Mouse (Mus musculus): ENCODE measurements around the gene Tmprss7. TPM values are rescaled to one million over a fixed set of nuclear protein-coding genes. Genes with fewer than 3 reads are reported as not detected.

Gene Tmprss7
- polyA plus RNA-seq, 1 experiment from 2014 or later = not detected

DNA sequence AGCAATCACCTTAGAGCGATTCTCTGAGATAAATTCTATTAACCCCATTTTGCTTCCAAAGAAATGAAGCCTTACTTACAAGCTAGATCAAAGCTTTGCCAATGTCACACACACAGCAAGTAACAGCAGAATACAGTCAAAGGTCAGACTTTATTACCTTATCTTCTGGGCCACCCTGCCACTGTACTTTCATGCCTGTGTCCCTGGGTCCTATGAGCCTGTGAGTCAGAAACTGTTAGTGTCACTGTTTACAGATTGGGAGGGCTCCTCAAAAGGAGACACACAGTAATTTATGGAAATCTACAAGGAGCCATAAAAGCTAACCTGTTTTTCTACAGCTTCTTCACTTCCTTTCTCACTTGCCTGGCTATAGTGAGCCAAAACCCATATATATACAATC, 35.2 kb downstream of the Tmprss7 start:
- 94% methylated on average over 1 of the region's 1 CpGs for WGBS (ENCODE audit: missing documents)
- Histone ChIP-seq H3K4me3 (ENCODE audit: inconsistent target) (no peak overlapping the region), H3K36me3 (ENCODE audit: inconsistent target) (no peaks in the 10 kb centered on the region)

DNA sequence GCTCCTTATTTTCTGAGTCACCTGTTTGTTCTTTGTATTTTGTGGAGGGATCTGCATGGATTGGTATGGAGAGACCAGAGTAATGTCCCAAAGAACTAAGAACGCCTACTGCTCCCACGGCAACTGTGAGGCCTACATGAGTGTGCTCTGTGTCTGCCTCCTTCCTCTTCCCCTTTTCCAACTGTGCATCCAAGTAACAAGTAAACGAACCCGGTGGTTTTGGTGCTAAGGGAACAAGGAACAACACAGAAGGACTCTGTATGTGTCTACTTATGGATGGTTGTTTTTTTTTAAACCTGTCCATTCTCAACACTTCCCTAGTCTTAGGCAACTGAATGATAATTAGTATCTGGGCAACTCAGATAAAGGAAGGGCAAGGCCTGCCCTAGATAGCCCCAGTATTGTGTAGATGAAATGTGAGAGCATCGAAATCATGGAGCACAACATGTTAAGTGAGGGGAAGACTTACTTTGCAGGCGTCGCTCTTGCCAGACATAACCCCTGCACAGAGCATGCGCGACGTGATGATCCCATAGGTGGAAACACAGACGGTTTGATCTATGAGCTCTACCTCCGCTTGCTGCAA, 35.8 kb downstream of the Tmprss7 start:
- 71% methylated on average over 12 of the region's 12 CpGs for WGBS (ENCODE audit: missing documents)
- Histone ChIP-seq H3K4me3 (ENCODE audit: inconsistent target) (no peak overlapping the region), H3K27ac (no peak overlapping the region), H3K36me3 (ENCODE audit: inconsistent target) (no peaks in the 10 kb centered on the region), H3K79me2 (ENCODE audit: inconsistent target) (no peaks in the 10 kb centered on the region)

More for the DNA sequence above, 35.2 kb downstream of the Tmprss7 start:
- Histone ChIP-seq H3K79me2 (ENCODE audit: inconsistent target) (no peaks in the 10 kb centered on the region), H3K27ac (no peak overlapping the region)

DNA sequence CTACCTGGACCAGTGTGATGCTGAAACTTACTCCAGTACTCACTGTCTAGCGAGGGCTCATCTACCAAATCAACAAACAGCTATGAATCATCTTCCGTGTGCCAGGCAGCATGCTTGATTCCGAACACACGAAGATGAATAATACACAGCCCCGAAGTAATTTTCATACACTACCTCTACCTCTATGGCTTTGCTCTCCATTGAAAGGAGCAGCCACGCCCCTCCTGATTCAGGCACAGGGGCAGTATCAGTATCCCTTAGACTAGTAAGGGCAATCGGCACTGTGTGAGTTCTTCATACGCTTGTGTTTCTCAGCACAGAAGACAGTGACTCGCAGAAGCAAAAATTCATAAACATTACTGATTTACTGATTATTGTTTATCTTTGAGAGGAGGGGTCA, 39.0 kb downstream of the Tmprss7 start:
- H3K79me2 ChIP-seq (ENCODE audit: inconsistent target) = no peaks in the 10 kb centered on the region
- no peaks in the 10 kb centered on the region for H3K36me3 ChIP-seq (ENCODE audit: inconsistent target)
- H3K4me3 ChIP-seq (ENCODE audit: inconsistent target) = no peak overlapping the region
- 92% methylated on average over 9 of the region's 9 CpGs for WGBS (ENCODE audit: missing documents)
- H3K27ac ChIP-seq = no peak overlapping the region

DNA sequence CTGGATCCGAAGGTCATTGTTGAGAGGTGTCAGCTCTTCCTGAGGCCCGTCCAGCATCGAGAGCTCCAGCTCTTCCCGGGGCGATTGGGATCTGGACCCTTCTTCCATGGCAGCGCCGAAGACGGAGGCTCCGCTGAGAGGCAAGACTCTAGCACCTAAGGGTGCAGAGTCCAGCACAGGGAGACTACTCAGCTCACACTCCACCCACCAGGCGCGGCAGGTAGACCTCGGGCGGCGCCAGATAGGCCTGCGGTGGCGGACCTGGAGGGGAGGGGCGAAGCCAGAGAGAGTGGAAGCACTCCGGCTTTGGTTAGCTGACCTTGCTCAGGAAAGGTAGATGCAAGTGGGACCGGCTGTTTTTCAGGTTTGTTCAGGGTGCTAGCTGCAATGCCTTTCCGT, 39.5 kb downstream of the Tmprss7 start, which contains the start of gene BC016579:
Gene BC016579 (minus strand): TSS at position 135 of the 399 bp plus-strand sequence.
- no peaks in the 10 kb centered on the region for H3K79me2 ChIP-seq (ENCODE audit: inconsistent target)
- WGBS (ENCODE audit: missing documents) = 37% methylated on average over 19 of the region's 20 CpGs
- no peaks in the 10 kb centered on the region for H3K36me3 ChIP-seq (ENCODE audit: inconsistent target)
- H3K27ac ChIP-seq = no peak within 1 kb of the TSS
- H3K4me3 ChIP-seq (ENCODE audit: inconsistent target) = no peak within 1 kb of the TSS

DNA sequence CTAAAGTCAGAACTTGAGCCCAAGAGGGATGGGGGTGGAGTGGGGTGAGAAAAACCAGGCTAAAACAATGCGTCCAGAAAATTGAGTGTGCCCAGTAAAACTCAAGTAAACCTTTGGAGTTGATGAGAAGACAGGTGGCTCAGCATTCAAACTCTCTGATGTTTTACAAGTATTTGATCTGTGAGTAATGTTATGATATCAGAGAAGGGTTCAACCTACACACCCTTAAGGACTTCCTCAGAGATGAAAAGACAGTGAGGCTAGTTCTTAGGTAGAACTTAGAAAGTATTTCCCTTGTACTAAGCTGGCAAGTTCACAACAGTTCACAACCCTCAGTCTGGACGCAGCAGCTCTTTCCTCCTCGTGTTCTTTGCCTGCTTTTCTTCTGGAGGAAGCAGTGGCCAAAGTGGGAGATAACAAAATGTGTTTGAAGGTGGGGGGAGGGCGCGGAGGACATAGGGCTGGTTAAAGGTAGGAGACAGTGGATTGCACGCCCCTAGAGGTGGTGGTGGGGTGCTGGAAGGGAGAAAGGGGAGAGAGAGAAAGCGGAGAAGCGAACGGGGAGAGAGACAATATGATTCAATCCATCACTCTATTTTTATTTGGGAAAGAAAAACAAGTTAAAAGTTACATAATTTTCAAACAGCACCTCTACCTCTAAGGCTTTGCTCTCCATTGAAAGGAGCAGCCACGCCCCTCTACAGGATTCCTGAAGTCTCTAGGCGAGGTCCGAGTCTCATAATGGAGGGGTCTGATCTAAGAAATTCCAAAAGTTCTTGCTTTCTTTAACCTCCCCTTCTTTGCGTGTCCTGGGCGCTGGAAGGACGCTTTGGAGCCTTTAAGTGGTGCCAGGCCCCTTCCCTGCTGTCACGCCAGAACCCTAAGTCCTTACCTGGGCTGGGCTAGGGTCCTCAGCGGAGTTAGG, 40.2 kb downstream of the Tmprss7 start:
- Histone ChIP-seq H3K36me3 (ENCODE audit: inconsistent target) (no peaks in the 10 kb centered on the region), H3K27ac (no peak overlapping the region), H3K4me3 (ENCODE audit: inconsistent target) (no peak overlapping the region), H3K79me2 (ENCODE audit: inconsistent target) (no peaks in the 10 kb centered on the region)
- WGBS (ENCODE audit: missing documents) = 35% methylated on average over 14 of the region's 17 CpGs

DNA sequence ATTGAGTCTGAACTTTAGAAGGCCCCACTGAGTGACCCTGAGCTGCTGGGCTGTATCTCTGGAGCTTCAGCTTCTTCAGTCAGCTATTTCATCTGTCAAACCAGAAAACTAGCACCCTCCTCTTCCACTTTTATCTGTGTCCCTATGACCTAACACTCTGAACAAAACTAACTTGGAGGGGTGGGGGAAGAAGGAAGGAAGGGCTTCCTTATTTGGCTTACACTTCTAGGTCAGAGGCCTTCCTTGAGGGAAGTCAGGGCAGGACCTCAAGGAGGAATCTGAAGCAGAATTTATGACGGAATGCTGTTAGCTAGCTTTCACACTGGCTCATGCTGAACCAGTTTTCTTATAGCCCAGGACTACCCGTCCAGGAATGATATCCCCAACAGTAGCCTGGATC, 42.0 kb downstream of the Tmprss7 start:
- H3K79me2 ChIP-seq (ENCODE audit: inconsistent target) = no peaks in the 10 kb centered on the region
- H3K27ac ChIP-seq = peak overlapping the region; percentile 19; the same call in 1 of the 2 replicates
- 37% methylated on average over 2 of the region's 2 CpGs for WGBS (ENCODE audit: missing documents)
- no peak overlapping the region for H3K4me3 ChIP-seq (ENCODE audit: inconsistent target)
- no peaks in the 10 kb centered on the region for H3K36me3 ChIP-seq (ENCODE audit: inconsistent target)

DNA sequence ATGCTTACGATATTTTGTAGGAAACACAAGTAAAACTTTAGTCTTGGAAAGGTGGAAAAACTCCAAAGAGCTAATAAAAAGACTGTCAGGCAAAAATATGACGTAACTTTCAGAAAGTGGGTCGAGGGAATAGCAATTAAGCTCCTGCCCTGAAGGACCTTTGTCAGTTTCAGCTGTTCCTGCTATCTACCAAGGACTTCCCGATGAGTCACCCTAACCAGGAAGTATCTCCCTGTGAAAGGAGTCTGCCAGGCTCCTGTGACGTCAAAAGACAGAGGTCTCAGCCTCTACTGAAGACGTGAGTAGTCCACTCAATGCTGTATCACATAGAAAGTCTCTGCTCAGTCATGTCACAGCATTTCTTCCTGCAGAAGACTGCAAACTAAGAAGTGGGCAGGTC, 49.1 kb downstream of the Tmprss7 start:
- no peak overlapping the region for H3K27ac ChIP-seq
- H3K36me3 ChIP-seq (ENCODE audit: inconsistent target) = no peaks in the 10 kb centered on the region
- WGBS (ENCODE audit: missing documents) = 34% methylated on average over 6 of the region's 6 CpGs
- no peak overlapping the region for H3K4me3 ChIP-seq (ENCODE audit: inconsistent target)
- H3K79me2 ChIP-seq (ENCODE audit: inconsistent target) = no peaks in the 10 kb centered on the region

DNA sequence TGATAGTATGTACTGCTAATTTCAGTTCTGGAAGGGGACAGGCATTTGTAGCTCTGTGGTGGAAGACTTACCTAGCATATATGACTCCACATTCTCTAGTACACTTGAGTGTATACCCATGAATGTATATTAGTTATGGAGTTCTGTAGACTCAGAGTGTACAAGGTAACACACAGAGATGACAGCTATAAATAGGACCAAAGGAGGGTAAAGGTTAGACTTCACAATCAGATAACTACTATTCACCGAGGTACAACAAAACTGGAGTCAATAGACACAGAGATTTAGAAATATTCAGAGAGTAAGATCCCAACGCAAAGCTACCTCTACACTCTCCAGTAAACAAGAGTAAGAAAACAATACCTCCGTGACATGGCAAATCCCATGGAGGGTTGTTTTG, 49.5 kb downstream of the Tmprss7 start:
- Histone ChIP-seq H3K4me3 (ENCODE audit: inconsistent target) (no peak overlapping the region), H3K79me2 (ENCODE audit: inconsistent target) (no peaks in the 10 kb centered on the region), H3K27ac (no peak overlapping the region), H3K36me3 (ENCODE audit: inconsistent target) (no peaks in the 10 kb centered on the region)
- 97% methylated on average over 3 of the region's 3 CpGs for WGBS (ENCODE audit: missing documents)

DNA sequence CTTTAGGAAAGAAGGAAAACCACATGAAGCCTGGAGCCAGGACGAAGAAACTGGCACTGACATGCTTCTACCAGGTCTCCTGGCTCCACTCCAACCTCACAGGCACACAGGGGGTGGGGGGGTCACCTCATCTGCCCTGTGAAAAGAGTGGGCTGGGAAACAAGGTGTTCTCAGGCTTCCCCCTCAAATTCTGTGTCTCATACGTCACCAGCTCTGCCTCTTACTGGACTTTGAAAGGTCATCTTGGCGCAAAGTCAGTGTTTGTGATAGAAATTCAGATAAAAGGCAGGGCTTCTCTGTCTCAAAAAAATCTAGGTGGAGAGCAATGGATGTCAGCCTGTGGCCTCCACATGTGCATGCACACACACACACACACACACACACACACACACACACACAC, 52.2 kb downstream of the Tmprss7 start:
- Histone ChIP-seq H3K36me3 (ENCODE audit: inconsistent target) (no peaks in the 10 kb centered on the region), H3K79me2 (ENCODE audit: inconsistent target) (no peaks in the 10 kb centered on the region), H3K27ac (no peak overlapping the region), H3K4me3 (ENCODE audit: inconsistent target) (no peak overlapping the region)
- 84% methylated on average over 3 of the region's 3 CpGs for WGBS (ENCODE audit: missing documents)

DNA sequence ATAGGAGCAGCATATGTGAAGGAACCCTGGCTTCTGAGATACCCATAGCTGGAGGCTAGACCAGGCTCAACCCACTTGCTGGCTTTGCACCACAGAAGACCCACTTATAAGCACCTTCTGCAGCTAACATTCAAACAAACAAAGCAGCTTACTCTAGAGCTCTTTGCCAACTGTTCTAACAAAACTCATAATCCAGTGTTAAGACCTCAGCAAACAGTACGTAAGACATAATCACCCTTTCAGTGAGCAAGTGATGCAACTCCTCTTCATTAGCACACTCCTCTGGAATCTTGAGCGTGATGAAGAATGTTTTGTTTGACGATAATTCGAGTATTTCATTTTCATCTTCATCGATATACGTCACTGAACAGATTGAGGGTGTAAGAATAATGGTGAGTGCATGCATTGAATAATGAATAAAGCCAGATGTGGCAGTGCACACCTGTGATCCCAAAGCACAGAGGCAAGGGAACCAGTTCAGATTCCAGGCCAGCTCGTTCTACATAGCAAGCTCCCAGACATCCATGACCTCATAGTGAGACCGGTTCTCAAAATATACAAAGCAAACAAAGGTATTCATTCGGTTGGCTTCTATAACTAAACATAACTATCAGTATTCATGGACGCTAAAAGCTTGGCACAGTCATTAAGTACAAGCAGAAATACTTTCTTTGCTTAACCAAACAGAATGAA, 53.2 kb downstream of the Tmprss7 start:
- Histone ChIP-seq H3K27ac (no peak overlapping the region), H3K79me2 (ENCODE audit: inconsistent target) (no peaks in the 10 kb centered on the region), H3K4me3 (ENCODE audit: inconsistent target) (no peak overlapping the region), H3K36me3 (ENCODE audit: inconsistent target) (no peaks in the 10 kb centered on the region)
- WGBS (ENCODE audit: missing documents) = 96% methylated on average over 10 of the region's 10 CpGs

DNA sequence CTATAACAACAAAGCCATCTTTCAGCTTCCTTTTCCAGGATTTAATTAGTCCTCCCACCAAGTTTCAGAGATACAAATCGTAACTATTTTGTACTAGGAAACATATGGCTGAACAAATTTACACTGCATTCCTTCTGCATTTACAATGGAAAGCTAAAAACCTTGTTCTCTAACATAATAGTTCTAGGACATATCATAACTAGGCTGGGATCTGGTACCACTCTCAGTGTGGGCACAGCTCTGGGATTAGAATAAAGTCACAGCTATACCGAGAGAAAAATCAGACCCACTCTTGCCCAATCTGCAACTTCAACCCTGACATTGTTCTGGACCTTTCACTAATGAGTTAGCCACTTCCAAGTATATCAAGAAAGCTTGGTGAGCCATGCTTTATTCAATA, 57.6 kb downstream of the Tmprss7 start:
- H3K27ac ChIP-seq = no peak overlapping the region
- no peaks in the 10 kb centered on the region for H3K79me2 ChIP-seq (ENCODE audit: inconsistent target)
- no peak overlapping the region for H3K4me3 ChIP-seq (ENCODE audit: inconsistent target)
- no peaks in the 10 kb centered on the region for H3K36me3 ChIP-seq (ENCODE audit: inconsistent target)
- 93% methylated on average over 2 of the region's 2 CpGs for WGBS (ENCODE audit: missing documents)

DNA sequence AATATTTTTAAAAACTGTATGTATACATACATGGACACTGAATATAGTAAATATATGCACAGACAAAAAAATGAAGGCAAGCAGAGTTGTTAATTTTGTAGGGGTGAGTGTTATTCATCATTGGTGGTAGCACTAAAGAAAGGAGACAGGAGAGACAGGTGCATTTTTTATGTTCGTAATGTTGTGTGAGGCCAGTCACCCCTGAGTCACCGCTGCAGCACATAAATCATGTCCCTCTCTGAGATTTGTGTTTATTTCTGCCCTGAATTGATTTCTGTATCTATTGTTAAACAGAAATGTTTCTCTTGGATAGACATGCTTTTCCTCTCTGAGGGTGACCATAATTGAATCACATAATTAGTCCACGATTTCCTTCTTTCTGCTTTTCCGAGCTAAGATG, 61.0 kb downstream of the Tmprss7 start:
- Histone ChIP-seq H3K27ac (no peak overlapping the region), H3K79me2 (ENCODE audit: inconsistent target) (no peaks in the 10 kb centered on the region), H3K4me3 (ENCODE audit: inconsistent target) (no peak overlapping the region), H3K36me3 (ENCODE audit: inconsistent target) (no peaks in the 10 kb centered on the region)
- 100% methylated on average over 4 of the region's 4 CpGs for WGBS (ENCODE audit: missing documents)

DNA sequence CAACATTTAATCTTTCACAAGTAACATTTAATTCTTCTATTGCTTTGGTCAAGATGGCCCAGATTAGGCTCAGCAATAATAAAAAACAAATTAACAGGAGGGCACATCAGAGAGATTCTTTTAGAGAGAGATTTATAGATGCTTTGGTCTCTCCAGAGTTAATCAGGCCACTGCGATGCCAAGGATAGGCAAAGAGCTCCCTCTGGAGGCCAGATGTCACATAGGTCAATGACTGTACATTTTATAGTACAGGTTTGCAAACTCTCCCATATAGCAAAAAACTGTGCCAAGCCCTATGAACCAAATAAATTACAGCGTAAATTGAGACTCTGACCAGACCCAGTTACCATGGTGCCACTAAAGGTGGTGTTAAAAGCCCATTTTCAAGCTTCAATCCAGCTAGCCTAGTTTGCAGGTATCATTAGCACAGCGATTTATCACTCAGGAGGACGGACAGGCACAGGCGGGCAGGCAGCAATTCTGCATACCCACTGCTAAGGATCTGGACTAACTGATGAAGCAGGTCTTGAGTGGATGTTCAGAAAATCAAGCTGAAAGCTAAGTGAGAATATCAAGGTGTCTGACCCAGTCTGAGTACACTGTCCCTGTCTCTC, 63.0 kb downstream of the Tmprss7 start:
- H3K79me2 ChIP-seq (ENCODE audit: inconsistent target) = no peaks in the 10 kb centered on the region
- H3K4me3 ChIP-seq (ENCODE audit: inconsistent target) = no peak overlapping the region
- no peaks in the 10 kb centered on the region for H3K36me3 ChIP-seq (ENCODE audit: inconsistent target)
- no peak overlapping the region for H3K27ac ChIP-seq
- 67% methylated on average over 5 of the region's 5 CpGs for WGBS (ENCODE audit: missing documents)

DNA sequence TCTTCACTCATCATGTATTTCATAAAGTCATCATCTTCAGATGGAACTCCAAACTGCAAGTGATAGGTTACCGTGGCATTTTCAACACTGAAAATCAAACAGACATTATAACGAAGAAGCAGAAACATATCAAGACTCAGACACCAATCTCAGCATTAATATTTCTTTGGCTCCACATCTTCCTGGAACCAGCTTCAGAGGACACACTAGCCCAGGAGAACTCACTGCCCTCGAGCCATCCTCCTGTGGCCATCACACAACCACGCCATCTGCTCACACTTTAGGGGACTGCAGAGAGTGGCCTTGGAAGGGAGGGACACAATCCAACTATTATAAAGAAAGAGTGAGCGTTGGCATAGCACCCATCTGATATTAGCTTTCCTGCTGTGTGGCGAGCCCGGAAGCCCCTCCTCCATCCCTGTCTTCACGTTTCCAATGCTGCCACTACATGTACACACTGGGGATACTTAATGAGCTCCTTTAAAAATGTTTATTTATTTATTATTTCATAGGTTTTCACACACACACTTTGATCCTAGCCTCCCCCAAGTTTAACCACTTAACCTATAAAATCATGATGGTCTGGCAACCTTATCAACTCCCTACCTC, 63.9 kb downstream of the Tmprss7 start:
- H3K36me3 ChIP-seq (ENCODE audit: inconsistent target) = no peaks in the 10 kb centered on the region
- 92% methylated on average over 8 of the region's 8 CpGs for WGBS (ENCODE audit: missing documents)
- H3K27ac ChIP-seq = no peak overlapping the region
- no peaks in the 10 kb centered on the region for H3K79me2 ChIP-seq (ENCODE audit: inconsistent target)
- H3K4me3 ChIP-seq (ENCODE audit: inconsistent target) = no peak overlapping the region

Data from macrophage (primary cell).